Mouse (Mus musculus): ENCODE data around the gene Npas3. TPM values are rescaled to one million over a fixed set of nuclear protein-coding genes. Genes with fewer than 3 reads are reported as not detected.

The Npas3 gene
- total and polyA plus RNA-seq, 3 experiments, result 0.02 to 0.64 (median 0.10) TPM

DNA sequence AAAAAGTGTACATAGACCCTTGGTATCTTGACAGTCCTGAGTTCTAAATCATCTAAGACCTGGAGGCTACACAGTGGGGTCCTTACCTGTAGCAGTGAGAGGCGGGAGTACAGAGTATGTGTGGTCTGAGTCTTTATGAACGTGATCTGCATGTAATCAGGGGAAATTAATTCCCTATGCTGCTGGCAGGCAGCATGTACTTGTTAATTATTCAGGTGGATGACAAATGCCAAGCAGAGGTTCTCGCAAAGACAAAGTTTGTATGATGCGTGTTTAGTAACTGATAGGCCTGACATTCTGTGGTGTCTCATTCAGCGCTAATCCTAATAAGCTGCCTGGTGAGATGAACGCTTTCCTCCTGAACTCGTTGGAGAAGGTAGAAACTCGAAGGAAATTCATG lies 136.4 kb downstream of the Npas3 start:
- Histone ChIP-seq H3K4me3 (no peak overlapping the region), H3K36me3 (ENCODE audit: control insufficient read depth, insufficient read depth, low read length) (no peaks in the 10 kb centered on the region), H3K27me3 (ENCODE audit: control insufficient read depth, insufficient read depth, low read length) (no peaks in the 10 kb centered on the region), H3K9ac (ENCODE audit: low read depth, low read length) (no peak overlapping the region), H3K79me2 (replicated peaks; ENCODE audit: control insufficient read depth, insufficient read depth, low read length) (no peaks in the 10 kb centered on the region), H3K4me1 (ENCODE audit: control insufficient read depth, insufficient read depth, low read length) (no peaks in the 10 kb centered on the region), H3K27ac (no peak overlapping the region)
- no peak for DNase-seq
- 88% methylated on average over 8 of the region's 8 CpGs for WGBS
- intact Hi-C loops (cut with DNase I), result no loop called here
- TF ChIP-seq EP300 (IDR thresholded peaks at IDR 0.05; ENCODE audit: insufficient read depth, low read depth, low read length) (no peak), POLR2A (IDR thresholded peaks at IDR 0.05; ENCODE audit: insufficient read depth, low read depth, low read length) (no peak), CTCF (IDR thresholded peaks at IDR 0.05) (no peak)

DNA sequence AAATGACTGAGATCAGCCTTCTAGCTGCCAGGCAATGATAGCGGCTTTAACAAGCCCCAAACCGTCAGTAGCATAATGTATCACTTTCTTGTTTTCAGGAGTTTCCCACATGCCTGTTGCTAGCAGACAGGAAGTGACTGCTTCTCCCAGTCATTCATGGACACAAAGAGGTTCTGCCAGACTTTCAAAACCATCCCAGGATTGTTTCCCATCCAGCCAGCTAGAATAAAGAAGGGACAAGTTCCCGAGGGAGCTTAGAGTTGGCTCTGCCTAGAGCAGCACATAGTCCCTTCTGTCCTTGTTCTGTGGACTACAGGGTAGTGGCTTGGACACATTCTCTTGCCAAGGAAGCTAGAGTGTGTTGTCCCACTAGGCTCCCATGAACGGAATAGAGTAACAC lies 157.4 kb downstream of the Npas3 start:
- intact Hi-C loops (cut with DNase I), result no loop called here
- DNase-seq, result peak in 1 of 2 experiments; percentile 3
- WGBS, result 37% methylated on average over 4 of the region's 4 CpGs
- Histone ChIP-seq H3K36me3 (ENCODE audit: control insufficient read depth, insufficient read depth, low read length) (no peaks in the 10 kb centered on the region), H3K4me3 (no peak overlapping the region), H3K79me2 (replicated peaks; ENCODE audit: control insufficient read depth, insufficient read depth, low read length) (no peaks in the 10 kb centered on the region), H3K9ac (ENCODE audit: low read depth, low read length) (no peak overlapping the region), H3K4me1 (ENCODE audit: control insufficient read depth, insufficient read depth, low read length) (no peaks in the 10 kb centered on the region), H3K27ac (no peak overlapping the region), H3K27me3 (ENCODE audit: control insufficient read depth, insufficient read depth, low read length) (no peaks in the 10 kb centered on the region)
- TF ChIP-seq POLR2A (IDR thresholded peaks at IDR 0.05; ENCODE audit: insufficient read depth, low read depth, low read length), result no peak
- no peak for TF ChIP-seq EP300 (IDR thresholded peaks at IDR 0.05; ENCODE audit: insufficient read depth, low read depth, low read length)
- TF ChIP-seq CTCF (IDR thresholded peaks at IDR 0.05), result no peak

DNA sequence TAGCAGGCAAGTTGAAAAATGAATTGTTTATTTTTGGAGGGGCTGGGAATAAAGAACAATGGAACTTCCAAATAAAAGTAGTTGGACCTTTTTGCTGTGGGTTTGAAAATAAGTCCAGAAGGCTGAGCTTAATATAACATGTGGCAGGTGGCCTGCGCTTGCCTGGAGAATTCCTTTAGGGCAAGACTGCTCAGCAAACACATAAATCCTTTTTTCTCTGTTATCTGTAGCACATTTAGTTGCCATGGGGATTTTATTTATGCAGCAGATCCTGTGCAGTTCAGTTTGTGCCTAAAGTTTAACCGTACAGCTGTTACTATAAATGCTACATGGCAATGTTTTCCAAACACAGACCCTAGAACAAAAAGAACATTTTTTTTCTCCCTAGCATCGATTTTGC lies 159.3 kb downstream of the Npas3 start:
- Histone ChIP-seq H3K4me1 (ENCODE audit: control insufficient read depth, insufficient read depth, low read length) (no peaks in the 10 kb centered on the region), H3K4me3 (no peak overlapping the region), H3K27ac (no peak overlapping the region), H3K79me2 (replicated peaks; ENCODE audit: control insufficient read depth, insufficient read depth, low read length) (no peaks in the 10 kb centered on the region), H3K36me3 (ENCODE audit: control insufficient read depth, insufficient read depth, low read length) (no peaks in the 10 kb centered on the region), H3K27me3 (ENCODE audit: control insufficient read depth, insufficient read depth, low read length) (no peaks in the 10 kb centered on the region), H3K9ac (ENCODE audit: low read depth, low read length) (no peak overlapping the region)
- WGBS, result 61% methylated on average over 3 of the region's 3 CpGs
- intact Hi-C loops (cut with DNase I), result no loop called here
- no peak for TF ChIP-seq CTCF (IDR thresholded peaks at IDR 0.05)
- no peak for TF ChIP-seq POLR2A (IDR thresholded peaks at IDR 0.05; ENCODE audit: insufficient read depth, low read depth, low read length)
- TF ChIP-seq EP300 (IDR thresholded peaks at IDR 0.05; ENCODE audit: insufficient read depth, low read depth, low read length), result no peak
- DNase-seq, result no peak

DNA sequence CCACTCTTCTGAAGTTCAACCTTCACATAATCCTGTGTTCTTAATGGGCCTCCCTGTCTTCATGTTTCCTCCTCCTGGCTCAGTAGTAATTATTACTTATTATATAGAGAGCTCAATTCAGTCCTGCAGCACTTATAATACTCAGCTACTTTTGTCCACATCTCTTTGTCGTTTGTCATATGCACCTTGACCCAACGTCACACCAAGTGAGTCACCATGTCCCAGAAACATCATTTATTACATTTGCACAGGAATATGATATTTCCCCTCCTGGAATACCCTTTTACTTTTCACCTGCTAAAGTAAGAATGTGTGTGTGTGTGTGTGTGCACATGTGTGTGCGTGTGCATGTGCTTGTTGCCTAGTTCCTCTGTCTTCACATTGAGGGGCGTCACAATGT lies 161.2 kb downstream of the Npas3 start:
- Histone ChIP-seq H3K27ac (no peak overlapping the region), H3K4me1 (ENCODE audit: control insufficient read depth, insufficient read depth, low read length) (no peaks in the 10 kb centered on the region), H3K27me3 (ENCODE audit: control insufficient read depth, insufficient read depth, low read length) (no peaks in the 10 kb centered on the region), H3K4me3 (no peak overlapping the region), H3K9ac (ENCODE audit: low read depth, low read length) (no peak overlapping the region), H3K36me3 (ENCODE audit: control insufficient read depth, insufficient read depth, low read length) (no peaks in the 10 kb centered on the region), H3K79me2 (replicated peaks; ENCODE audit: control insufficient read depth, insufficient read depth, low read length) (no peaks in the 10 kb centered on the region)
- no peak for DNase-seq
- WGBS, result 82% methylated on average over 4 of the region's 4 CpGs
- intact Hi-C loops (cut with DNase I), result no loop called here
- TF ChIP-seq EP300 (IDR thresholded peaks at IDR 0.05; ENCODE audit: insufficient read depth, low read depth, low read length) (no peak), POLR2A (IDR thresholded peaks at IDR 0.05; ENCODE audit: insufficient read depth, low read depth, low read length) (no peak), CTCF (IDR thresholded peaks at IDR 0.05) (no peak)

DNA sequence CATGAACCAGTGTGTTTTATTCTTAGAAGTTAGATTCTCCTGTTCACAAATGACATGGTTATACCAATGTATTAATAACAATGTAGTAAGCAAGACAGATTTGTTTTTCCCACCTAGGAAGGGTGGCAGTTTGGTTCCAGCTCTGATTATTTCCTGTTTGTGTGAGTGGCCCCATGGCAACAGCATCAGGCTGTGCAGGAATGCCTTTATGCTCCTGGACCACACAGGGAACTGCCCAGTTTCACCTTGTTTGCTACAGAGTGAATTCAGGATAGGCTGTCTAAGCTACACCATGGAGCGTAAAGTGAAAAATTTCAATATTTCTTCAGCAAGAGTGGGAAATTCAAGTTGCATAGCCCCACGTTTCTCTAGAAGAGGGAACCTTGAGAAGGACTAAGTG lies 162.2 kb downstream of the Npas3 start:
- H3K27me3 ChIP-seq (ENCODE audit: control insufficient read depth, insufficient read depth, low read length), result no peaks in the 10 kb centered on the region
- H3K27ac ChIP-seq, result no peak overlapping the region
- no peak for TF ChIP-seq POLR2A (IDR thresholded peaks at IDR 0.05; ENCODE audit: insufficient read depth, low read depth, low read length)
- no peak for TF ChIP-seq EP300 (IDR thresholded peaks at IDR 0.05; ENCODE audit: insufficient read depth, low read depth, low read length)
- 89% methylated on average over 2 of the region's 2 CpGs for WGBS
- H3K4me1 ChIP-seq (ENCODE audit: control insufficient read depth, insufficient read depth, low read length), result no peaks in the 10 kb centered on the region
- no peak overlapping the region for H3K9ac ChIP-seq (ENCODE audit: low read depth, low read length)
- H3K36me3 ChIP-seq (ENCODE audit: control insufficient read depth, insufficient read depth, low read length), result no peaks in the 10 kb centered on the region
- intact Hi-C loops (cut with DNase I), result no loop called here
- H3K79me2 ChIP-seq (replicated peaks; ENCODE audit: control insufficient read depth, insufficient read depth, low read length), result no peaks in the 10 kb centered on the region
- no peak overlapping the region for H3K4me3 ChIP-seq
- DNase-seq, result no peak

DNA sequence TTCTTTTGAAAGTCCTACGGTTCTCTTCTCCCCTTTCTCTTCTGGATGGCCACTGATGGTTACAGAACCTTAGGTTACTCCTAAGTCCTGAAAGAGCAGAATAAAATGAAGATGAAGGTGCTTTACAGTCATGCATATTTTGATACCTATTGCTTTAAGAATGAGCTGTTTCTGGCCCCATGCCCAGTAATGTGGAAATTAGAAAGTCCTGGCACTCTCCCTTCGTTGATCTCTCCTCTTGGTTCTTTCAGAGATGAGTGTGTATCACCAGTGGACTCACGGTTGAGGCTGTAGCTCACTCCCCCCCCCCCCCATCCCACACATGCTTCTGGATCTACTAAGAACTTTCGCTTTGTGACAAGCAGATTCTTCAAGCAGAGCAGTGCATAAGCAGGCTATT lies 167.6 kb downstream of the Npas3 start:
- Histone ChIP-seq H3K27ac (no peak overlapping the region), H3K36me3 (ENCODE audit: control insufficient read depth, insufficient read depth, low read length) (no peaks in the 10 kb centered on the region), H3K27me3 (ENCODE audit: control insufficient read depth, insufficient read depth, low read length) (no peaks in the 10 kb centered on the region), H3K79me2 (replicated peaks; ENCODE audit: control insufficient read depth, insufficient read depth, low read length) (no peaks in the 10 kb centered on the region), H3K4me1 (ENCODE audit: control insufficient read depth, insufficient read depth, low read length) (no peaks in the 10 kb centered on the region), H3K4me3 (no peak overlapping the region), H3K9ac (ENCODE audit: low read depth, low read length) (no peak overlapping the region)
- no peak for DNase-seq
- TF ChIP-seq CTCF (IDR thresholded peaks at IDR 0.05) (no peak), EP300 (IDR thresholded peaks at IDR 0.05; ENCODE audit: insufficient read depth, low read depth, low read length) (no peak), POLR2A (IDR thresholded peaks at IDR 0.05; ENCODE audit: insufficient read depth, low read depth, low read length) (no peak)
- intact Hi-C loops (cut with DNase I), result no loop called here
- 50% methylated on average over 4 of the region's 4 CpGs for whole genome bisulfite sequencing

Data from heart, adult 2 months (tissue).